Mouse (Mus musculus): ENCODE results near the gene Cmya5. TPM values are rescaled to one million over a fixed set of nuclear protein-coding genes. Genes with fewer than 3 reads are reported as not detected.

The Cmya5 gene
- polyA plus RNA-seq, 1 experiment from 2014 or later = 0.01 TPM

GRCm38 (mm10) chr13:93074147-93074641 is 70.3 kb downstream of the Cmya5 start:
- peaks cover 5% of the 10 kb centered on the region; the same call in 1 of the 2 replicates for H3K9me3 ChIP-seq
- no peak overlapping the region for H3K27ac ChIP-seq (replicated peaks)
- H3K4me3 ChIP-seq = no peak overlapping the region
- 0 out of 2 replicates have a peak, but pooled peaks cover 3% of the 10 kb centered on the region for H3K27me3 ChIP-seq (replicated peaks; ENCODE audit: low read depth, poor library complexity, severe bottlenecking)
- 65% methylated on average over 17 of the region's 17 CpGs for WGBS
- peaks cover 19% of the 10 kb centered on the region for H3K4me1 ChIP-seq
- DNase-seq (ENCODE audit: low spot score) = peak; percentile 30
- H3K36me3 ChIP-seq (replicated peaks) = no peaks in the 10 kb centered on the region

- H3K27ac ChIP-seq (replicated peaks) = no peak overlapping the region
- no peak overlapping the region for H3K4me3 ChIP-seq
- H3K36me3 ChIP-seq (replicated peaks) = no peaks in the 10 kb centered on the region
- 49% methylated on average over 2 of the region's 2 CpGs for WGBS
- peaks cover 5% of the 10 kb centered on the region; the same call in 1 of the 2 replicates for H3K9me3 ChIP-seq
- DNase-seq (ENCODE audit: low spot score) = no peak
- H3K4me1 ChIP-seq = peaks cover 19% of the 10 kb centered on the region
- H3K27me3 ChIP-seq (replicated peaks; ENCODE audit: low read depth, poor library complexity, severe bottlenecking) = 0 out of 2 replicates have a peak, but pooled peaks cover 3% of the 10 kb centered on the region
These were observed 70.9 kb downstream of the Cmya5 start for GRCm38 (mm10) chr13:93073595-93073994.

GRCm38 (mm10) chr13:93072871-93073411 is 71.6 kb downstream of the Cmya5 start:
- peak; percentile 27 for DNase-seq (ENCODE audit: low spot score)

GRCm38 (mm10) chr13:93070406-93070805 is 74.1 kb downstream of the Cmya5 start:
- no peaks in the 10 kb centered on the region for H3K36me3 ChIP-seq (replicated peaks)
- peak; percentile 17 for DNase-seq (ENCODE audit: low spot score)
- 38% methylated on average over 8 of the region's 8 CpGs for WGBS

More at GRCm38 (mm10) chr13:93072871-93073411, 71.6 kb downstream of the Cmya5 start:
- Histone ChIP-seq H3K4me3 (no peak overlapping the region), H3K36me3 (replicated peaks) (no peaks in the 10 kb centered on the region), H3K9me3 (peaks cover 5% of the 10 kb centered on the region; the same call in 1 of the 2 replicates), H3K4me1 (peaks cover 19% of the 10 kb centered on the region), H3K27me3 (replicated peaks; ENCODE audit: low read depth, poor library complexity, severe bottlenecking) (0 out of 2 replicates have a peak, but pooled peaks cover 3% of the 10 kb centered on the region), H3K27ac (replicated peaks) (peak overlapping the region; percentile 51; the same call in 1 of the 2 replicates)
- 12% methylated on average over 15 of the region's 15 CpGs for WGBS

GRCm38 (mm10) chr13:93069481-93069880 is 75.0 kb downstream of the Cmya5 start:
- Histone ChIP-seq H3K27me3 (replicated peaks; ENCODE audit: low read depth, poor library complexity, severe bottlenecking) (0 out of 2 replicates have a peak, but pooled peaks cover 3% of the 10 kb centered on the region), H3K4me3 (no peak overlapping the region), H3K27ac (replicated peaks) (no peak overlapping the region), H3K9me3 (no peaks in the 10 kb centered on the region), H3K36me3 (replicated peaks) (no peaks in the 10 kb centered on the region), H3K4me1 (peaks cover 19% of the 10 kb centered on the region)
- 70% methylated on average over 4 of the region's 4 CpGs for WGBS
- no peak for DNase-seq (ENCODE audit: low spot score)

More at GRCm38 (mm10) chr13:93070406-93070805, 74.1 kb downstream of the Cmya5 start:
- 0 out of 2 replicates have a peak, but pooled peaks cover 3% of the 10 kb centered on the region for H3K27me3 ChIP-seq (replicated peaks; ENCODE audit: low read depth, poor library complexity, severe bottlenecking)
- no peak overlapping the region for H3K27ac ChIP-seq (replicated peaks)
- peaks cover 19% of the 10 kb centered on the region for H3K4me1 ChIP-seq
- no peaks in the 10 kb centered on the region for H3K9me3 ChIP-seq
- no peak overlapping the region for H3K4me3 ChIP-seq

- H3K27ac ChIP-seq (replicated peaks) = no peak overlapping the region
- no peak for DNase-seq (ENCODE audit: low spot score)
- no peaks in the 10 kb centered on the region for H3K36me3 ChIP-seq (replicated peaks)
- WGBS = 92% methylated on average over 6 of the region's 6 CpGs
- H3K9me3 ChIP-seq = no peaks in the 10 kb centered on the region
- no peak overlapping the region for H3K4me3 ChIP-seq
- H3K27me3 ChIP-seq (replicated peaks; ENCODE audit: low read depth, poor library complexity, severe bottlenecking) = 0 out of 2 replicates have a peak, but pooled peaks cover 3% of the 10 kb centered on the region
- H3K4me1 ChIP-seq = peaks cover 8% of the 10 kb centered on the region
These were observed 76.2 kb downstream of the Cmya5 start for GRCm38 (mm10) chr13:93068353-93068752.

GRCm38 (mm10) chr13:93062860-93063636 is 81.5 kb downstream of the Cmya5 start:
- DNase-seq (ENCODE audit: low spot score) = no peak
- Histone ChIP-seq H3K9me3 (no peaks in the 10 kb centered on the region), H3K4me3 (no peak overlapping the region), H3K27me3 (replicated peaks; ENCODE audit: low read depth, poor library complexity, severe bottlenecking) (no peaks in the 10 kb centered on the region), H3K36me3 (replicated peaks) (no peaks in the 10 kb centered on the region), H3K27ac (replicated peaks) (no peak overlapping the region), H3K4me1 (no peaks in the 10 kb centered on the region)
- 89% methylated on average over 13 of the region's 13 CpGs for WGBS

GRCm38 (mm10) chr13:93061311-93061710 is 83.2 kb downstream of the Cmya5 start:
- no peaks in the 10 kb centered on the region for H3K27me3 ChIP-seq (replicated peaks; ENCODE audit: low read depth, poor library complexity, severe bottlenecking)
- 88% methylated on average over 4 of the region's 4 CpGs for WGBS
- H3K36me3 ChIP-seq (replicated peaks) = no peaks in the 10 kb centered on the region
- H3K4me3 ChIP-seq = no peak overlapping the region
- no peak for DNase-seq (ENCODE audit: low spot score)
- H3K9me3 ChIP-seq = no peaks in the 10 kb centered on the region
- H3K4me1 ChIP-seq = no peaks in the 10 kb centered on the region
- H3K27ac ChIP-seq (replicated peaks) = no peak overlapping the region

GRCm38 (mm10) chr13:93060437-93060836 is 84.1 kb downstream of the Cmya5 start:
- Histone ChIP-seq H3K27me3 (replicated peaks; ENCODE audit: low read depth, poor library complexity, severe bottlenecking) (no peaks in the 10 kb centered on the region), H3K4me1 (no peaks in the 10 kb centered on the region), H3K27ac (replicated peaks) (no peak overlapping the region), H3K9me3 (no peaks in the 10 kb centered on the region), H3K36me3 (replicated peaks) (no peaks in the 10 kb centered on the region), H3K4me3 (no peak overlapping the region)
- WGBS = 92% methylated on average over 3 of the region's 3 CpGs
- DNase-seq (ENCODE audit: low spot score) = no peak

GRCm38 (mm10) chr13:93058551-93059011 is 85.9 kb downstream of the Cmya5 start:
- Histone ChIP-seq H3K4me3 (no peak overlapping the region), H3K27me3 (replicated peaks; ENCODE audit: low read depth, poor library complexity, severe bottlenecking) (no peaks in the 10 kb centered on the region), H3K36me3 (replicated peaks) (no peaks in the 10 kb centered on the region), H3K4me1 (no peaks in the 10 kb centered on the region), H3K27ac (replicated peaks) (no peak overlapping the region), H3K9me3 (no peaks in the 10 kb centered on the region)
- DNase-seq (ENCODE audit: low spot score) = no peak
- WGBS = 79% methylated on average over 5 of the region's 5 CpGs

GRCm38 (mm10) chr13:93057492-93058260 is 86.8 kb downstream of the Cmya5 start:
- H3K27me3 ChIP-seq (replicated peaks; ENCODE audit: low read depth, poor library complexity, severe bottlenecking) = no peaks in the 10 kb centered on the region
- no peak overlapping the region for H3K4me3 ChIP-seq
- DNase-seq (ENCODE audit: low spot score) = no peak
- no peaks in the 10 kb centered on the region for H3K9me3 ChIP-seq
- no peak overlapping the region for H3K27ac ChIP-seq (replicated peaks)
- WGBS = 87% methylated on average over 7 of the region's 7 CpGs
- no peaks in the 10 kb centered on the region for H3K4me1 ChIP-seq
- no peaks in the 10 kb centered on the region for H3K36me3 ChIP-seq (replicated peaks)

GRCm38 (mm10) chr13:93056091-93056490 is 88.4 kb downstream of the Cmya5 start:
- no peak for DNase-seq (ENCODE audit: low spot score)
- 87% methylated on average over 1 of the region's 1 CpGs for WGBS
- Histone ChIP-seq H3K36me3 (replicated peaks) (no peaks in the 10 kb centered on the region), H3K27ac (replicated peaks) (no peak overlapping the region), H3K4me1 (no peaks in the 10 kb centered on the region), H3K27me3 (replicated peaks; ENCODE audit: low read depth, poor library complexity, severe bottlenecking) (no peaks in the 10 kb centered on the region), H3K4me3 (no peak overlapping the region), H3K9me3 (no peaks in the 10 kb centered on the region)
